Mouse (Mus musculus): ENCODE measurements around the gene Zbtb48.
"Not testable (repeated sequence)": the region's sequence is repeated elsewhere in the genome, so short reads cannot be mapped to it uniquely, and the experiment has no call there.

- not testable (repeated sequence) for TF ChIP-seq POLR2A, CTCF (IDR thresholded peaks at IDR 0.05; ENCODE audit: insufficient read depth, low read depth, low read length)
Measured at GRCm38 (mm10) chr4:152036464-152036863, 9.0 kb upstream of the Zbtb48 start.
